In the genomic region with DNA sequence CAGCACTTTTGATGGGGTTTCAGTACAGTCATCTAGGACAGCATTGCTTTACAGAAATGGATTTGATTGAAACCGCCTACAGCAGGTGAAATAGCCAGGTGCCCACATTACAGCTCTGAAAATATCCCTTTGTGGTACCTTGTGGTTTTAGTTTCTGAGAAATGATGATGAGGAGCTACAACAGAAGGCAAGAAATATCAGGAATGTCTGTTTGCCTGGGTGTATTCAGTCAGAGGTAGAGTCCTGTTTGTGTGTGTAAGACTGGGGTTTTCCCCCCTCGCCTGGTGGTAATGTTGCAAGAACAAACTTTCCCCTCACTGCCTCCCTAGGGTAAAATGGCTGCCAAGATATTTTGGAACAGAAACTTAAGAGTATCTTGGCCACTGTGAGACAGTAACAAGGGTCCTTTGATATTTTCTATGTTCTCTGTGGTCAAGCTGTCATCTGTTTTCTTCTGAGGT, we compare ENCODE assay signal across 16 mouse cellular contexts.
A peak's percentile ranks its signal among the peaks of the same experiment; 100 is the strongest.
DNase-seq lines count a peak whose midpoint lies in the region; ATAC-seq lines count a peak whose summit lies in the region.
"Had no signal": no experiment of that assay in that cellular context is flagged by ENCODE, and none has a peak within 500 bp of the region (broad histone marks: within the 10 kb centered on the region; RNA-seq: fewer than 3 reads in every experiment).

No protein-coding gene starts in this region.

- DNase-seq in gastrocnemius, adult 18-20 months (ENCODE audit: low spot score): peak; percentile 61
- DNase-seq in gastrocnemius, postnatal 36 days: no peak
- DNase-seq in A20 (ENCODE audit: low read depth, low spot score): peak; percentile 41
- peak; percentile 86 for DNase-seq in adipocyte (ENCODE audit: low spot score)
- DNase-seq in induced T-regulatory cell, adult 2 months (ENCODE audit: low read depth): peak; percentile 42
- DNase-seq in embryo, embryonic 9.5 days (ENCODE audit: extremely low spot score): no peak
- DNase-seq: cerebellum, adult 11-12 months; cerebellum, postnatal 25 days; gastrocnemius, postnatal 25 days; lung, adult 2 months; lung, postnatal 4 days; right cerebral cortex, postnatal 14 days had no signal

- intact Hi-C loops in gastrocnemius, postnatal 36 days (cut with DNase I): no loop called here

- ATAC-seq in cerebellum, adult (ENCODE audit: insufficient number of reproducible peaks, low FRiP score, low TSS enrichment): no peak
- ATAC-seq: forebrain, embryonic 13.5 days; liver, embryonic 12.5 days; midbrain, embryonic 16.5 days had no signal

Comparison
In these comparisons a context has a peak if more than half of its experiments do, and no peak if none do; other contexts are left out.
1. DNase-seq: peak in gastrocnemius, adult 18-20 months (single experiment), A20 (single experiment), adipocyte (single experiment) and induced T-regulatory cell, adult 2 months (single experiment); none in gastrocnemius, postnatal 36 days (0 of 2) and embryo, embryonic 9.5 days (single experiment).